Mouse (Mus musculus) midbrain, postnatal 0 days (tissue): ENCODE results near the gene Gm42906. TPM values are rescaled to one million over a fixed set of nuclear protein-coding genes. Genes with fewer than 3 reads are reported as not detected.

Source experiments
- ATAC-seq: fragments of 200-750 bp; cut with Nextera tagmentation; 2 replicates; pipeline ENCODE4 v1.8.0; 2017; ENCODE audit warnings: moderate number of reproducible peaks, mild to moderate bottlenecking, moderate TSS enrichment, moderate library complexity; ENCODE audit not compliant: low FRiP score
- DNase-seq: peaks from one replicate; pipeline ENCODE4 v3.0.0-alpha.2; 2015; ENCODE audit warnings: low spot score
- H3K27ac ChIP-seq: fragments of 300-500 bp; sonication (generic); 2 replicates; pipeline ENCODE4 v1.5.1; 2014; ENCODE audit warnings: low read depth, mild to moderate bottlenecking, low read length, mixed read lengths
- H3K27me3 ChIP-seq: fragments of 300-500 bp; sonication (generic); 2 replicates; pipeline ENCODE4 v1.6.1; 2014; ENCODE audit warnings: low read length, control low read depth, mixed read lengths; ENCODE audit not compliant: insufficient read depth
- H3K36me3 ChIP-seq: fragments of 300-500 bp; sonication (generic); 2 replicates; pipeline ENCODE4 v1.6.1; 2014; ENCODE audit warnings: low read length, control low read depth, mixed read lengths; ENCODE audit not compliant: insufficient read depth
- H3K4me1 ChIP-seq: fragments of 300-500 bp; sonication (generic); 2 replicates; pipeline ENCODE4 v1.6.1; 2014; ENCODE audit warnings: mild to moderate bottlenecking, control low read depth, antibody characterized with exemption, low read length, mixed read lengths; ENCODE audit not compliant: insufficient read depth
- H3K4me2 ChIP-seq: fragments of 300-500 bp; sonication (generic); 2 replicates; pipeline ENCODE4 v1.6.1; 2014; ENCODE audit warnings: low read depth, mild to moderate bottlenecking, low read length, mixed read lengths; ENCODE audit not compliant: poor library complexity, severe bottlenecking
- H3K4me3 ChIP-seq: fragments of 300-500 bp; sonication (generic); 2 replicates; pipeline ENCODE4 v1.5.1; 2014; ENCODE audit warnings: low read depth, mild to moderate bottlenecking, low read length, moderate library complexity
- H3K9ac ChIP-seq: fragments of 300-500 bp; sonication (generic); replicated peaks from 2 replicates; pipeline ENCODE4 v1.6.1; 2014; ENCODE audit warnings: mild to moderate bottlenecking, low read length, moderate library complexity, mixed read lengths; ENCODE audit not compliant: poor library complexity, severe bottlenecking
- H3K9me3 ChIP-seq: fragments of 300-500 bp; sonication (generic); 2 replicates; pipeline ENCODE4 v1.6.1; 2016; ENCODE audit warnings: low read length, control low read depth
- CTCF ChIP-seq: IDR thresholded peaks from 2 replicates; pipeline ENCODE4 v1.5.1; 2016; ENCODE audit warnings: antibody characterized with exemption, mild to moderate bottlenecking
- WGBS: fragments of 180-500 bp; shearing (Covaris S2); extraction: QIAGEN DNeasy Blood & Tissue Kit; methylation state at CpG from one replicate; pipeline ENCODE4 v1.1.7; 2014; 5-methylcytosine and 5-hydroxymethylcytosine counted together
- polyA plus RNA-seq: library from polyadenylated mRNA; unstranded; fragments of >200 nt; fragmentation: Nextera tagmentation; extraction: Ambion mirVana; gene quantifications from 2 replicates; pipeline ENCODE4 v1.2.1, GENCODE M21; 2015
- total RNA-seq: library from RNA; depleted of rRNA; stranded (reverse); fragments of >200 nt; gene quantifications from 2 replicates; pipeline ENCODE4 v1.2.3, GENCODE M21; 2014

The Gm42906 gene
- total and polyA plus RNA-seq, 2 experiments from 2014 or later, result not detected

DNA sequence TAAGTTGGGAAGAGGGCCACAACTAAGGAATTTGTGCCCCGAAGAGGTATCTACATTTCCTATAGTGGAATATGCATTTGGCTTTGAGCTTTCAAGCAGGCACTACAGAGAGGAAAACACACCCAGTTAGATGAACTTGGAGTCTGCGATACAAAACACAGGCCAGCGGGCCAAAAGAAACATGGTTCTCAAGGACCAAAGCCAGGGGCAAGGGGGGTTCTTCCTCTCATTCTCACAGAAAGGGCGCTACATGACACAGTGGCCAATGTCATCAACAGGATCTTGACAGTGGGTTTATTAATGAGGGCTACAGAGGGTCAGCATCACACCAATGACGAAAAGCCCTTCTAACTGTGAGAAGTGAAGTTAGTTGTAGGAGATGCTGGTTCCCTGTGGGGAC is 370.2 kb downstream of the Gm42906 start:
- no peaks in the 10 kb centered on the region for H3K4me1 ChIP-seq
- ATAC-seq (no peak), DNase-seq (no peak)
- no peak for TF ChIP-seq CTCF
- no peaks in the 10 kb centered on the region for H3K9me3 ChIP-seq
- H3K9ac ChIP-seq, result no peak overlapping the region
- 91% methylated on average over 5 of the region's 5 CpGs for WGBS
- H3K27ac ChIP-seq, result no peak overlapping the region
- H3K4me3 ChIP-seq, result no peak overlapping the region
- H3K36me3 ChIP-seq, result peaks cover 3% of the 10 kb centered on the region; the same call in 1 of the 2 replicates
- H3K4me2 ChIP-seq, result no peak overlapping the region
- no peaks in the 10 kb centered on the region for H3K27me3 ChIP-seq

GRCm38 (mm10) chr5:151056920-151057294 is 371.1 kb downstream of the Gm42906 start:
- Histone ChIP-seq H3K27me3 (no peaks in the 10 kb centered on the region), H3K4me1 (no peaks in the 10 kb centered on the region), H3K4me2 (no peak overlapping the region), H3K27ac (no peak overlapping the region), H3K9ac (no peak overlapping the region), H3K4me3 (no peak overlapping the region), H3K9me3 (no peaks in the 10 kb centered on the region), H3K36me3 (no peaks in the 10 kb centered on the region; the same call in 1 of the 2 replicates)
- 77% methylated on average over 6 of the region's 6 CpGs for WGBS
- DNase-seq (peak; percentile 17), ATAC-seq (no peak)
- peak; percentile 39 for TF ChIP-seq CTCF

- Histone ChIP-seq H3K4me1 (no peaks in the 10 kb centered on the region), H3K4me3 (no peak overlapping the region), H3K9ac (no peak overlapping the region), H3K4me2 (no peak overlapping the region), H3K27me3 (no peaks in the 10 kb centered on the region), H3K9me3 (no peaks in the 10 kb centered on the region), H3K27ac (no peak overlapping the region), H3K36me3 (no peaks in the 10 kb centered on the region)
- DNase-seq (peak; percentile 59), ATAC-seq (no peak)
- WGBS, result 63% methylated on average over 12 of the region's 12 CpGs
- no peak for TF ChIP-seq CTCF
Observed at GRCm38 (mm10) chr5:151056255-151056919, 371.6 kb downstream of the Gm42906 start.

DNA sequence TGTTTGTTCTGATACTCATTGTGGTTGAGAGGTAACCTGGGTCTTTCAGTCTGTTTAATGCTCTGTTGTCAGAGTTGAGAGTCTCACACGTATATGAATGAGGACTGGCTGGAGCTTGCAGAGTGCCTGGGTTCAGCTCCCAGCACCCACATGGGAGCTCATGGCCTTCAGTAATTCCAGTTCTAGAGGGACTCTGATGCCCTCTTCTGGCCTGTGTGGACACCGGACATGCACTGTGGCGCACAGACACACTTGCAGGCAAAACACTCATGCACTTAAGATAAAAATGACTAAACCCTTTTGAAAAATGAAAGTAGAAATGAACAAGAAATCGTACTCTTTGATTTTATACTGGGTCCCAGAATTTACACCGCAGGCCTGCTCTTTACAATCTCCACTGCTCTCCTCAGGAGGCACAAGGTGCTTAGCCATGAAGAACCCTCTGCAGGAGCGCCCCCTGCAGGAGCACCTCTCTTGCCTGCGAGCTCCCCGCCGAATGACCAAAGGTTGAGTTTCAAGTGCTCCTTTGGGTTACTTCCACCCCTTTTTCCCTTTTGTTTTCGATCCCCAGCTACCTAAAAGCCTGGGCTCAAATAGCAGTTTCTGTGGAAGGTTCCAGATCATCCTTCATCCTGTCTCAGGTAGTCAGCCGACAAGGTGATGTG is 372.4 kb downstream of the Gm42906 start:
- ATAC-seq, result no peak
- no peak overlapping the region for H3K9ac ChIP-seq
- H3K4me3 ChIP-seq, result no peak overlapping the region
- H3K4me2 ChIP-seq, result no peak overlapping the region
- DNase-seq, result no peak
- H3K36me3 ChIP-seq, result no peaks in the 10 kb centered on the region
- no peaks in the 10 kb centered on the region for H3K27me3 ChIP-seq
- no peak for TF ChIP-seq CTCF
- H3K27ac ChIP-seq, result no peak overlapping the region
- no peaks in the 10 kb centered on the region for H3K9me3 ChIP-seq
- WGBS, result 94% methylated on average over 11 of the region's 11 CpGs
- H3K4me1 ChIP-seq, result no peaks in the 10 kb centered on the region

DNA sequence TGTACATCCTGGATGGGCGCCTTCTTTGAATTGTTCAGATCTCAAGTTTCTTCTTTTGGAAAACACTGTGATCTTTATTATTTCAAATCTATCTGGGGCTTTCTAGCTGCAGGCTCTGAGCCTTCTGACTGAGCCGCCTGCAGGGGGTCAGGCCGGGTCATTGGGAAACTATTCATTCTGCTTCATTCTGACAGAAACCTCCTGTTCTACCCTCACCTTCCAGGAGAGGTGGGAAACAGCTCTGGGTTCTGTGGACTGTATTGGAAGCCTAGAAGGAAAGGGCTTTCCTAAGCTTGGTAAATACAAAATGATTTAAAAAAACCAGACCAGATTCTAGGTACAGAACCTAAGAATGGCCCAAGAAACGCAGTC is 373.2 kb downstream of the Gm42906 start:
- no peaks in the 10 kb centered on the region for H3K4me1 ChIP-seq
- ATAC-seq (no peak), DNase-seq (no peak)
- no peak overlapping the region for H3K9ac ChIP-seq
- no peak for TF ChIP-seq CTCF
- 51% methylated on average over 4 of the region's 4 CpGs for WGBS
- H3K36me3 ChIP-seq, result no peaks in the 10 kb centered on the region
- H3K4me2 ChIP-seq, result no peak overlapping the region
- no peak overlapping the region for H3K27ac ChIP-seq
- no peak overlapping the region for H3K4me3 ChIP-seq
- H3K27me3 ChIP-seq, result no peaks in the 10 kb centered on the region
- H3K9me3 ChIP-seq, result no peaks in the 10 kb centered on the region

GRCm38 (mm10) chr5:151054100-151054742 is 373.7 kb downstream of the Gm42906 start:
- ATAC-seq, result no peak
- Histone ChIP-seq H3K36me3 (no peaks in the 10 kb centered on the region), H3K4me2 (no peak overlapping the region), H3K9me3 (no peaks in the 10 kb centered on the region), H3K4me1 (no peaks in the 10 kb centered on the region), H3K9ac (no peak overlapping the region), H3K4me3 (no peak overlapping the region), H3K27ac (no peak overlapping the region), H3K27me3 (no peaks in the 10 kb centered on the region)
- TF ChIP-seq CTCF, result no peak
- WGBS, result 37% methylated on average over 7 of the region's 7 CpGs
- DNase-seq, result no peak
